Mouse (Mus musculus): Measurements from ENCODE around the gene Ap2a2.
A peak's percentile ranks its signal among the peaks of the same experiment; 100 is the strongest.

Ap2a2 gene

GRCm38 (mm10) chr7:141670999-141671398 lies 109.0 kb downstream of the Ap2a2 start:
- DNase-seq, result peak; percentile 42

- DNase-seq, result no peak
These were observed 109.8 kb downstream of the Ap2a2 start for GRCm38 (mm10) chr7:141671626-141672291.

GRCm38 (mm10) chr7:141678922-141679321 lies 116.9 kb downstream of the Ap2a2 start:
- no peak for DNase-seq

All from lung, postnatal 10 days (tissue).